Mouse (Mus musculus) thymus, postnatal 25 days (tissue): ENCODE results near the gene Nr5a1.

Source experiments
- DNase-seq: peaks from one replicate; pipeline ENCODE4 v3.0.0; 2022

The Nr5a1 gene

DNA sequence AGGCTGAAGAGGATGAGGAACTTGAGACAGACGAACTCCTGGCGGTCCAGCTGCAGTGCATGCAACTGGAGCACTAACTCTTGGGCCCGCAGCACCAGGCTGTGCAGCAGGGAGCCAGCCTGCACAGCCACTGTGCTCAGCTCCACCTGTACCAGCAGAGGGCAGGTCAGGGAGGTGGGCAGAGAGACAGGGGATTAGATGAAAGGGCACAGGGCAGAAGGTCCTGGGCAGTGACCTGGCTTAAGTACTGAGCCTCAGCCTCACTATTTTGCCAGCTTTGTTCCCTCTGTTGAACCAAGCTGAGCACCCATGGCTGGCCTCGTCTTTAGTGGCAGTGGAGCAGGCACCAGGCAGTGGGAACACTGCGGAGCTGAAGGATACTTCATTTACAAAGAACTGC, 14.2 kb downstream of the Nr5a1 start:
- no peak for DNase-seq

- DNase-seq, result no peak
These were observed 15.7 kb downstream of the Nr5a1 start for GRCm38 (mm10) chr2:38698623-38699022.

DNA sequence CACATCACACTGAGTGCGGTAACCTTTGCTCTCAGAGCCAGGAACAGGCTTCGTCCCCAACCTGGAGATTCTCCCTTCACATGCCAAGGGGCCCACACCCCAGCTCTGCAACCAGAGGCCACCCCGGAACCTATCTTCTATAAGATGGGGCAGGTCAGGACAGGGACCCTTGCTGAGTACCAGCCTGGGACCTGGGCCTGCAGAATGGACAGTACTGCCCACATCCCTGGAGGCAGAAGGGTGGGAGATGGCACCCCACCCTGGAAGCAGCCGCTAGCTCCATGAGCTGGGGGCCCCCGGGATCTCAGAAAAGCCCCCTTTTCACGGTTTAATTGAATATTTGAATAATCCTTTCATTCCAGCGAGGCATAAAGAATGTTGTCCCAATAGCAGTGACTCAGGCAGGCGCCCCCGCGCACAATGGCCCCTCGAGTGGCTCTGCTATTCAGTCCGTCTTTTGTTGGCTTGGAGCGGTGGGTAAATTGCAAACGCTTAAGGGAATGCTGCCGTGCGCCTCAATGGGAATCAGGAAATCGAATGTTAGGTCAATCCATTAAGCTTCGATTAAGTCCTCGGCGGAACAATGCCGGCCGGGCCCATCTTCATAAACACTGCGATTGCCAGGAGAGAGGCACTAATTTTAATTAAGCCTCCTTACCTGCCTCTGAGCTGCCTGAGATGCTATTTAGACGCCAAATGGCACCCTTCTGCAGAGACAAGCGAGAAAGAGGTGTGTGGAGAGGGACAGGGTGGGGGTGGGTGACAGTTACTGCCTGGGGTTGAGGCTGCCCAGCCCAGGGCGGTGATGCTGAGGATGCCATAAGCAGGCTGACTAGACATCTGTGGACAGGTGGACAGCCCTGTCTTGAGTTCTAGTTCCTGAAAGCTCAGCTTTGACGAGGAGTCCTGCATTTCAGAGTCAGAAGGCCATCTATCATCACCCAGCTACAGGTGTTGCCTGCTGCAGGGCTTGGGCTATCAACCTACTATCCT, 16.9 kb downstream of the Nr5a1 start:
- no peak for DNase-seq

GRCm38 (mm10) chr2:38695770-38696169, 18.6 kb downstream of the Nr5a1 start:
- no peak for DNase-seq

- DNase-seq, result peak; percentile 38
These were observed 22.8 kb downstream of the Nr5a1 start for GRCm38 (mm10) chr2:38691542-38691941.

- DNase-seq, result no peak
These were observed 24.5 kb downstream of the Nr5a1 start for GRCm38 (mm10) chr2:38689881-38690280.

GRCm38 (mm10) chr2:38688791-38689520, 25.4 kb downstream of the Nr5a1 start:
- peak; percentile 54 for DNase-seq

DNA sequence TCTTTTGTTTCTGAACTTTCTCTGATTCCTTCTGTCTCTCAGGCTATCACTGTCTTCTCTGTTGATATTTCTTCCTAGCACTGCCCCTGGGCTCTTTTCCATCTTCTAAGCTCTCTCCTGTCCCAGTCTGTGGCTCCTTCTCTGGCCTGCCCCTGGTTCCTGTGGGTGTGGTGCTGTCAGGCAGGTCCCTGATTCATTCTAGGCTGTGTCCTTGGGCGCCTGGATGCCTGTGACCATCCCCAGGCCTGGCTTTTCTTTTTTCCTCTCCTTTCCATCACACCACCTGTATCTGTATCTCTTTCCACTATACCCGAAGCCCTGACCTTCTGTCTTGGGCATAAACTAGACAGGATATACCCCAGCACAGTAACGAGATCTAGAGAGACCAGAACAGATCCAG, 28.6 kb downstream of the Nr5a1 start:
- DNase-seq, result no peak

DNA sequence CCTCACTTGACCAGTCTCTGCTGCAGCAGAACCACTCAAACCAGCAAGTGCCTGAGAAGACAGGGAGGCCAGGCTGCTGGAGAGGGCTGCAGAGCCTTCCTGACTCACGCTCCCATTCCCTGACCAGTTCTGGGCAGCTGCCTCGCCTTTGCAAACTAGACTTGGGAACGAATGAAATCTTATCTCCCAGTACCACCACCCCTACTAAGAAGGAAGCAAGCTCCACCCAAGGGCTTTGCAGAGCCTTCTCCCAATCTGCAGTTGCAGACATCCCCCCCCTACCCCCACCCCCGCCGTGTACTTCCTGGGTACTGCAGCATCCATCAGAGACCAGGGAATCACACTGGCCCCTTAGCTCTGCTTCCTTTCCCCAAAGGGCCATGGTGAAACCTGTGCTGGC, 31.3 kb downstream of the Nr5a1 start:
- no peak for DNase-seq

DNA sequence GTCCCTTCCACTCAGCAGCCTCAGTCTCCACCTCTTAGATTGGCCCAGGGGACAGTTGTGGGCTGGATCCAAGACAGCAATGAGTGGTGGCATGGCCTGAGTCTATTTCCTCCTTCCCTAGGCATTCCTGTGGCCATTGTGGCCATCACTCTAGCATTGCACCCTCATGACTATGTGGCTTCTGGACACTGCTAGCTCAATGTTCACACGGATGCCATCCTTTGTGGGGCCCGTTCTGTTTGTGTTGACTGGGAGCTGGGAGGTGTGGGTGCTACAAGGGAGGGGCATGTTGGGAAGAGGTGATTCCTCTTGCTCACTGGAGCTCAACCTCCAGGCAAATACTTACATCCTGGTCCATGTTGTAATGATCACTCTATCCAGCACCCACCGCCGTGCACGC, 32.1 kb downstream of the Nr5a1 start:
- no peak for DNase-seq

DNA sequence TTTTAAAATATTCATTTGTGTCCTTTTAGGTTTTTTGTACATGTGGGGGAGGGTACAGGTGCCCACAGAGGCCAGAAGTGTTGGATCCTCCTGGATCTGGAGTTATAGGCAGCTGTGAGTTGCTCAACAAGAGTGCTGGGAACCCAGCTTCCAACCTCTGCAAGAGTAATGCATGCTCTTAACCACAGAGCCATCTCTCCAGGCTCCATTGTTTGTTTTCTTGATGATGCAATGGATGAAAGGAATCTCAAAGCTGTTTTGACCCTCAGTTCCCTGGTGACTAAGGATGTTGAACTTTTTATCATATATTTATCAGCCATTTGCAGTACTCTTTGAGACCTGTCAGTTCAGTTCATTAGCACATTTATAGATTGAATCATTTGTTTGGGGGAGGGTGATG, 35.4 kb downstream of the Nr5a1 start:
- no peak for DNase-seq

- DNase-seq, result no peak
These were observed 38.9 kb downstream of the Nr5a1 start for GRCm38 (mm10) chr2:38675366-38675969.

GRCm38 (mm10) chr2:38672496-38672895, 41.8 kb downstream of the Nr5a1 start:
- no peak for DNase-seq

GRCm38 (mm10) chr2:38668802-38669580, 45.4 kb downstream of the Nr5a1 start:
- peak; percentile 8 for DNase-seq

DNA sequence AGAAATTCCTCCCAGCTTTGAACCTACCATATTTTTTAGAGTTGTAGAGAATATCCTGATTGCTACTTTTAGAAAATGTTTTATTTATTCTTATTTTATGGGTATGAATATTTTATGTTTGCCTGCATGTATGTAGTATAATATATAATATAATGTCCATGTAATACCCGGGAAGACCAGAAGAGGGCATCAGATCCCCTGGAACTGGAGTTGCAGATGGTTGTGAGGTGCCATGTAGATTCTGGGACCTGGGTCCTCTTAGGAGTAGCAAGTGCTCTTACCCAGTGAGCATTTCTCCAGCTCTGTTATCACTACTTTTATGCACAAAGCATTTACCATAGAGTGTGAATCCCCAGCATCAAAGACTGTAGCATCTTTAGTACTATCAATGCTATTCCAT, 52.9 kb downstream of the Nr5a1 start:
- peak; percentile 13 for DNase-seq

DNA sequence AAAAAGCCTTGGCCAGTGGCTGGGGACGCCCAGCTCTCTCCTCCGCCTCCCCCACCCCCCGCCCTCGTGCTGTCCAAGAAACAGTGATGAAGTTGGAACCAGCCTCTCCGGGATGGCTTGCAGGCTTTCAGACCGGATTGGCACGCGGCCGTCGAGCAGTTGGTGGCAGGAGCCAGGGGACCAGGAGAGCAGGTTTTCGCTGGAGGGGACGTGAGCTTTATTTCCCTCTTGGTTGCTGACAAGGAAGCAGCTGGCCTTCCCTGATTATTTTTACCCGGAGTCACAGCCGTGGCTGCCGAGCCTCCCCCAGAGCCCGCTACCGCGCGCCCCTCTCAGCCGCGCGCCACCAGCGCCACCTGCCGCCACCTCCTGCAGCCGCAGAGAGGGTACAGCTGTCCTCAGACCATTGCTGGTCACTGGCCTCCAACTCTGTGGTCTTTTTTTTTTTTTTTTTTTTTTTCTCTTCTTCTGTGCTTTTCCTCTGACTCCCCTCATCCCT, 56.0 kb downstream of the Nr5a1 start:
- DNase-seq, result peak; percentile 59

DNA sequence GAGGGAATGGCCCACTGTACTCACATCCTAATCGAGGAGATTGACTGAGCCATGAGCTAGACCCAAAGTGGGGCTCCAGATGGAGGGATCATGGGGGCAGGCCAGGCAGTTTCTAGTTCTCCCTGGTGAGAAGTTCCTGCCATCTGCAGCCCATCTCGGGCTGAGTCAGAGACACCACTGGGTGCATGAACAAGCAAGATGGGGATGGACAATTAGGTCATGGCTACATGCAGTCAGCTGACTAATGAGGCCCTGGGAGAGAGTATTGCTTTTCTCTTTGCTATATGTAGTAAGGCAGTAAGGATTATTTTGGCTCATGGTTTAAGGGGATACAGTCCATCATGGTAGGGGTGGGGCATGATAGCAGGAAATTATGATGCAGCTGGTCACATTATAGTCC, 60.6 kb downstream of the Nr5a1 start:
- DNase-seq, result no peak

- no peak for DNase-seq
These were observed 61.1 kb downstream of the Nr5a1 start for GRCm38 (mm10) chr2:38653293-38653619.

GRCm38 (mm10) chr2:38652565-38653292, 61.6 kb downstream of the Nr5a1 start:
- no peak for DNase-seq

- DNase-seq, result no peak
These were observed 62.2 kb downstream of the Nr5a1 start for GRCm38 (mm10) chr2:38652098-38652497.

DNA sequence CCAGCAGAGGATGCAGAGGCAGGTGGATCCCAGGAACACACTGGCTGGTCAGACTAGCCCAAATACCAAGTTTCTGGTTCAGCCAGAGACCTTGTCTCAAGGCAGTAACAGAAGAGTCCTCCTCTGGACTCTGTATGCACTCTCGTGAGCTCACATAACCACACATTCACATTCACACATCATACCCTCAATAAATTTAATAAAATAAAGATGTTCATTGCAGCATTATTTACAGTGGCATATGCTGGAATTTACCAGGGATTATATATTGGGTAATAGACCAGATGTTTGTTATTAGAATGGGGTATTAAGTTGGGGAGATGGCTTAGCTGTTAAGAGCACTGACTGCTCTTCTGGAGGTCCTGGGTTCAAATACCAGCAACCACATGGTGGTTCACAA, 64.0 kb downstream of the Nr5a1 start:
- no peak for DNase-seq

DNA sequence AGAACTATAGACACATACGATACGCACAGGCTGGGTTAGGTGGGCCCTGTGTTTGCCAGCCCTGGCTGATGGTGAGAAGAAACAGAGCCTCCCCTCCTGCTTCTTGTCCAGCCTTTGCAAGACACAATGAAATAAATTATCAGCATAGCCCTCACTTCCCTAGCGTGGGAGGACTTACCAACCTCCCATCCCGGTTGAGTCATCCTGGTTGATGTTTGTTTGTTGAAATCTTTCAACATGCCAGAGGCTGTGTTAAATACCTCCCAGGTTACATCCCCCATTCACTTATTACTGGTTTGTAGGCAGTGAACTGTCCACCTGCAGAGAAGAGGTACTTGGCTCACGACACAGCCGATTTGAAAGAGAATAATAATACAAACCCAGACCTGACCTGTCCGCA, 66.7 kb downstream of the Nr5a1 start:
- no peak for DNase-seq
